Mouse (Mus musculus) embryonic facial prominence, embryonic 14.5 days (tissue): Measurements from ENCODE around the gene Soga1. TPM values are rescaled to one million over a fixed set of nuclear protein-coding genes. Genes with fewer than 3 reads are reported as not detected.

ENCODE experiments used
- ATAC-seq: fragments of 200-750 bp; cut with Nextera tagmentation; 2 replicates; pipeline ENCODE4 v1.8.0; 2017; ENCODE audit warnings: low read depth, moderate number of reproducible peaks, moderate TSS enrichment
- DNase-seq: peaks from one replicate; pipeline ENCODE4 v3.0.0-alpha.2; 2015; ENCODE audit warnings: low spot score
- H3K27ac ChIP-seq: fragments of 300-500 bp; sonication (generic); replicated peaks from 2 replicates; pipeline ENCODE4 v1.5.1; 2014; ENCODE audit warnings: low read depth, mild to moderate bottlenecking, low read length, moderate library complexity
- H3K27me3 ChIP-seq: fragments of 300-500 bp; sonication (generic); replicated peaks from 2 replicates; pipeline ENCODE4 v1.6.1; 2014; ENCODE audit warnings: low read length; ENCODE audit not compliant: control insufficient read depth, insufficient read depth
- H3K36me3 ChIP-seq: fragments of 300-500 bp; sonication (generic); 2 replicates; pipeline ENCODE4 v1.6.1; 2014; ENCODE audit warnings: low read length, mixed read lengths; ENCODE audit not compliant: control insufficient read depth, insufficient read depth
- H3K4me1 ChIP-seq: fragments of 300-500 bp; sonication (generic); 2 replicates; pipeline ENCODE4 v1.6.1; 2014; ENCODE audit warnings: antibody characterized with exemption, low read length; ENCODE audit not compliant: control insufficient read depth, insufficient read depth
- H3K4me2 ChIP-seq: fragments of 300-500 bp; sonication (generic); 2 replicates; pipeline ENCODE4 v1.6.1; 2014; ENCODE audit warnings: low read depth, mild to moderate bottlenecking, low read length, moderate library complexity, mixed read lengths
- H3K4me3 ChIP-seq: fragments of 300-500 bp; sonication (generic); 2 replicates; pipeline ENCODE4 v1.5.1; 2014; ENCODE audit warnings: low read depth, mild to moderate bottlenecking, low read length
- H3K9ac ChIP-seq: fragments of 300-500 bp; sonication (generic); 2 replicates; pipeline ENCODE4 v1.6.1; 2014; ENCODE audit warnings: low read depth, mild to moderate bottlenecking, low read length, moderate library complexity, mixed read lengths
- H3K9me3 ChIP-seq: fragments of 300-500 bp; sonication (generic); 2 replicates; pipeline ENCODE4 v1.6.1; 2016; ENCODE audit warnings: low read length; ENCODE audit not compliant: control insufficient read depth
- WGBS: fragments of 180-500 bp; shearing (Covaris S2); extraction: QIAGEN DNeasy Blood & Tissue Kit; methylation state at CpG from one replicate; pipeline ENCODE4 v1.1.7; 2014; 5-methylcytosine and 5-hydroxymethylcytosine counted together
- polyA plus RNA-seq: library from polyadenylated mRNA; unstranded; fragments of >200 nt; fragmentation: Nextera tagmentation; extraction: Ambion mirVana; gene quantifications from 2 replicates; pipeline ENCODE4 v1.2.1, GENCODE M21; 2014

Soga1 gene
- polyA plus RNA-seq, 1 experiment from 2014 or later: 6.3 TPM

DNA sequence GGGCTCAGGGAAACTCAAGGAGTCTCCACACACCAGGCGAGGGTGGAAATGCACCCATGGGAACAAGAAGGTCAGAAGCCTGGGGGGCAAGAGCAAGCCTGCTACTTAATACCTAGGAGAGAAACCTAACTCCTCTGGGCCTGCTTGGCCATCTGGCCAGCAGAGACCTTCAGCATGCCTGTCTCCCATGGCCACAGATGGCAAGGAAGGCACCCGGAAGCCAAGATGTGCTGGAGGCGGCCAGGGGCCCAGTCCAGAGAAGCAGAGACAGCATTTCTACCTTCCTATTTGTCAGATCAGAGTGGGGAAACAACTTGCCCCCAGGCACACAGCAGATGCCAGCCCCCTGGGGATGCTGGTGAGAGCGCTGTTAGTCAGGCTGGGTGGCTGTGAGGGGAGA lies 50.8 kb downstream of the Soga1 start:
- WGBS: 85% methylated on average over 4 of the region's 4 CpGs

DNA sequence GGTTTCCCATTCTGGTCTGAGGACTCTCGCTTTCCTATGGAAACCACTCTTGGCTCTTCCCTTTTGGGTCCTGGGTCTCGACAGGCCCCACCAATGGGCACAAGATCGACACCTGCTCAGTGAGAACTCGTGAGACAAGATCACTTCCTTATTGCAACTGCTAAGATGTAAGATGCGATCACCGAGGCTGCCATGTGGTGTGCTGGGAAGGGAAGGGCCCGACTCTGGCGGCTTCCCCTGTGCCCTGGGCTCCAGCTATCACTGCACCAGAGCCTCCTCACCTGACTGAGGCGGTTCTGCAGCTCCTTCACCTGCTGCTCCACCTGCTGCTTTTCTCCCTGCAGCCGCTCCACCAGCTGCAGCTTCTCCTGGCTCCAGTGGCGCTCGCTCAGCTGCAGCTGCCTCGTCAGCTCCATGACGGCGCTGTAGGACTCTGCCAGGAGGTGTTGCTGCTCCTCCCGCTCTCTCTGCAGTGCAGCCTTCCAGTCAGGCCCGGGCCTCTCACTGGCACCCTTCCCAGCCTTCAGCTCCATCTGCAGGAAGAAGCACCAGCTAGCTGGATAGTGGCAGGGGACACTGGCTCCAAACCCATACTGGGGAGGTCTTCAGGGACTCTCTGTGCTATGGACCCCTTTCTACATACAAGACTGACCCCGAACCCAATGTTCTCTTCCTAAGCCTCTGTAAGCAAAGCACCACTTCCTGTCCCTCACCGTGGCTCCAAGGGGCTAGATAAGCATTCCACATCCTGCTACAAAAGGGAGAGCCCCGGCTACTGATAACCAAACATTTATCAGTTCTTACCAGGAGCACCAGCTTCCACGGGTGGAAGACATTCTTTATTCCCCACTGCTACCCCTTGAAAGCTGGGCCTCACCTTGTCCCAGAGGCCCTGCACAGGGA lies 51.7 kb downstream of the Soga1 start:
- no peaks in the 10 kb centered on the region for H3K4me1 ChIP-seq
- DNase-seq (no peak), ATAC-seq (no peak)
- WGBS: 90% methylated on average over 21 of the region's 21 CpGs
- no peaks in the 10 kb centered on the region for H3K27me3 ChIP-seq
- H3K9me3 ChIP-seq: peaks cover 17% of the 10 kb centered on the region; the same call in 1 of the 2 replicates
- no peak overlapping the region for H3K4me3 ChIP-seq
- H3K36me3 ChIP-seq: peaks cover 96% of the 10 kb centered on the region
- no peak overlapping the region for H3K27ac ChIP-seq
- H3K9ac ChIP-seq: no peak overlapping the region
- H3K4me2 ChIP-seq: no peak overlapping the region

More for the DNA sequence above, 50.8 kb downstream of the Soga1 start:
- H3K27ac ChIP-seq: no peak overlapping the region
- peaks cover 96% of the 10 kb centered on the region for H3K36me3 ChIP-seq
- no peaks in the 10 kb centered on the region for H3K27me3 ChIP-seq
- no peaks in the 10 kb centered on the region for H3K4me1 ChIP-seq
- H3K4me2 ChIP-seq: no peak overlapping the region
- no peak overlapping the region for H3K4me3 ChIP-seq
- no peak for DNase-seq
- ATAC-seq: no peak
- H3K9me3 ChIP-seq: peaks cover 17% of the 10 kb centered on the region; the same call in 1 of the 2 replicates
- H3K9ac ChIP-seq: no peak overlapping the region

GRCm38 (mm10) chr2:157021156-157021555 lies 57.9 kb downstream of the Soga1 start:
- H3K27ac ChIP-seq: no peak overlapping the region
- no peak overlapping the region for H3K4me3 ChIP-seq
- peaks cover 10% of the 10 kb centered on the region; the same call in 1 of the 2 replicates for H3K9me3 ChIP-seq
- peaks cover 100% of the 10 kb centered on the region for H3K36me3 ChIP-seq
- H3K4me1 ChIP-seq: no peaks in the 10 kb centered on the region
- DNase-seq (no peak), ATAC-seq (no peak)
- no peak overlapping the region for H3K4me2 ChIP-seq
- no peak overlapping the region for H3K9ac ChIP-seq
- WGBS: 96% methylated on average over 16 of the region's 16 CpGs
- H3K27me3 ChIP-seq: no peaks in the 10 kb centered on the region

GRCm38 (mm10) chr2:157019228-157019627 lies 59.8 kb downstream of the Soga1 start:
- 93% methylated on average over 4 of the region's 4 CpGs for WGBS
- no peak overlapping the region for H3K4me3 ChIP-seq
- no peak overlapping the region for H3K9ac ChIP-seq
- H3K36me3 ChIP-seq: peaks cover 100% of the 10 kb centered on the region
- DNase-seq (no peak), ATAC-seq (no peak)
- H3K4me1 ChIP-seq: no peaks in the 10 kb centered on the region
- no peaks in the 10 kb centered on the region for H3K27me3 ChIP-seq
- H3K27ac ChIP-seq: no peak overlapping the region
- no peaks in the 10 kb centered on the region for H3K9me3 ChIP-seq
- no peak overlapping the region for H3K4me2 ChIP-seq

GRCm38 (mm10) chr2:157016529-157017270 lies 62.4 kb downstream of the Soga1 start:
- H3K4me3 ChIP-seq: no peak overlapping the region
- no peaks in the 10 kb centered on the region for H3K4me1 ChIP-seq
- DNase-seq: no peak
- peaks cover 90% of the 10 kb centered on the region for H3K36me3 ChIP-seq
- no peak overlapping the region for H3K4me2 ChIP-seq
- H3K27ac ChIP-seq: no peak overlapping the region
- H3K9me3 ChIP-seq: no peaks in the 10 kb centered on the region
- no peak; the same call in 1 of the 2 replicates for ATAC-seq
- no peak overlapping the region for H3K9ac ChIP-seq
- H3K27me3 ChIP-seq: no peaks in the 10 kb centered on the region
- 83% methylated on average over 18 of the region's 18 CpGs for WGBS

GRCm38 (mm10) chr2:157012341-157012740 lies 66.7 kb downstream of the Soga1 start:
- no peak overlapping the region for H3K27ac ChIP-seq
- peaks cover 17% of the 10 kb centered on the region for H3K4me1 ChIP-seq
- WGBS: 93% methylated on average over 6 of the region's 6 CpGs
- ATAC-seq (no peak), DNase-seq (no peak)
- H3K4me2 ChIP-seq: no peak overlapping the region
- no peak overlapping the region for H3K4me3 ChIP-seq
- H3K27me3 ChIP-seq: no peaks in the 10 kb centered on the region
- no peak overlapping the region for H3K9ac ChIP-seq
- H3K36me3 ChIP-seq: peaks cover 47% of the 10 kb centered on the region
- H3K9me3 ChIP-seq: no peaks in the 10 kb centered on the region

GRCm38 (mm10) chr2:157010634-157011310 lies 68.3 kb downstream of the Soga1 start:
- H3K27ac ChIP-seq: no peak overlapping the region; the same call in 1 of the 2 replicates
- WGBS: 43% methylated on average over 6 of the region's 11 CpGs
- no peak for ATAC-seq

DNA sequence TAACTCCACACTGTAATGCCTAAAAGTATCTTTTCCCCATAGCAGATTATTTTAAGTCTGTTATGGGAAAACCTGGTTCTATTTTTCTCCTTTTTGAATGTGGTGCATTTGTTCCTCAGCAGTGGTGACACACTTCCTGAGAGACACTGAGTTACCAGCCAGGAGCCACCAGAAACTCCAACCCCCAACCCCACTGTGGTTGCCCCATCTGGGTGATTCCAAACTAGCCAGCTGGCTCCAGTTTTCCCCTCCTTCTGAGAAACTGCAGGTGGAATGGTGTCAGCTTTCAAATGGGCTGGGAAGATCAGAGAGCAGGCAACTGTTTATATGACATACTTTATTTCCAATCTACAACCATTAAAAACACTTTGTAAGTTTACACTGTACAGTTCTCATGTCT lies 68.9 kb downstream of the Soga1 start:
- Histone ChIP-seq H3K9ac (no peak overlapping the region), H3K4me1 (peaks cover 23% of the 10 kb centered on the region), H3K4me3 (no peak overlapping the region), H3K36me3 (peaks cover 25% of the 10 kb centered on the region), H3K27ac (no peak overlapping the region), H3K4me2 (no peak overlapping the region), H3K9me3 (no peaks in the 10 kb centered on the region), H3K27me3 (no peaks in the 10 kb centered on the region)
- DNase-seq: peak; percentile 19
- ATAC-seq: no peak

More at GRCm38 (mm10) chr2:157010634-157011310, 68.3 kb downstream of the Soga1 start:
- DNase-seq: no peak
- H3K9me3 ChIP-seq: no peaks in the 10 kb centered on the region
- H3K4me1 ChIP-seq: peaks cover 23% of the 10 kb centered on the region
- no peak overlapping the region for H3K4me3 ChIP-seq
- no peaks in the 10 kb centered on the region for H3K27me3 ChIP-seq
- peaks cover 31% of the 10 kb centered on the region for H3K36me3 ChIP-seq
- no peak overlapping the region for H3K4me2 ChIP-seq
- no peak overlapping the region for H3K9ac ChIP-seq
